Mouse (Mus musculus): ENCODE results near the gene Ccdc78. TPM values are rescaled to one million over a fixed set of nuclear protein-coding genes. Genes with fewer than 3 reads are reported as not detected.

Gene Ccdc78
- polyA plus RNA-seq, 1 experiment from 2014 or later = 0.24 TPM

DNA sequence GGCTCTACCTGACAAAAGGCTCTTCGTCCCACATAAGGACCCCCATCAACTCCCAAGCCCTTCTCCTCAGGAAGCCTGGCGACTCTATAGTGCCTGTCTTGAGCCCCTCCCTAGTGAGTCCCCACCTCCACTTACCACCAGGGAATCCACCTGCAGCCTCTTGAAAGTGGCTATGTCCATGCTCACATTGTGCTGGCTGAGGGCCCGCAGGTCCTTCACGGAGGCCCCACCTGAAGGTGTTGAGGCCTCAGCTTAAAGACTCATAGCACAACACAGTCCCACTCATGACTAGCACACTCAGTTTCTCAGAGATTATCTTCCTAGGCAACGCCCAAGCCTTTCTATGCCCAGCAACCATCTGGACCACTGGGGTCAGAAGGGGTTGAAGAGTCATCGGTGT is 37.1 kb upstream of the Ccdc78 start:
- no peak for DNase-seq (ENCODE audit: low spot score)
- Histone ChIP-seq H3K4me1 (replicated peaks; ENCODE audit: control insufficient read depth, insufficient read depth) (no peaks in the 10 kb centered on the region), H3K9me3 (ENCODE audit: control insufficient read depth, low read length) (no peaks in the 10 kb centered on the region), H3K27me3 (ENCODE audit: control insufficient read depth, insufficient read depth, low read length) (no peaks in the 10 kb centered on the region), H3K36me3 (ENCODE audit: control insufficient read depth, insufficient read depth, low read length) (no peaks in the 10 kb centered on the region), H3K4me3 (ENCODE audit: low read depth, low read length) (no peak overlapping the region), H3K4me2 (replicated peaks; ENCODE audit: low read depth) (no peak overlapping the region), H3K27ac (replicated peaks) (no peak overlapping the region), H3K9ac (ENCODE audit: low read length) (no peak overlapping the region)
- no peak for TF ChIP-seq CTCF (IDR thresholded peaks at IDR 0.05; ENCODE audit: low read depth)
- no peak for TF ChIP-seq EP300 (optimal IDR thresholded peaks at IDR 0.05)
- 79% methylated on average over 6 of the region's 6 CpGs for WGBS
- ATAC-seq (ENCODE audit: low FRiP score, low TSS enrichment) = no peak

GRCm38 (mm10) chr17:25751446-25751845 is 34.9 kb upstream of the Ccdc78 start:
- no peak for ATAC-seq (ENCODE audit: low FRiP score, low TSS enrichment)
- Histone ChIP-seq H3K27ac (replicated peaks) (no peak overlapping the region), H3K9me3 (ENCODE audit: control insufficient read depth, low read length) (no peaks in the 10 kb centered on the region), H3K27me3 (ENCODE audit: control insufficient read depth, insufficient read depth, low read length) (no peaks in the 10 kb centered on the region), H3K4me3 (ENCODE audit: low read depth, low read length) (no peak overlapping the region), H3K9ac (ENCODE audit: low read length) (no peak overlapping the region), H3K4me2 (replicated peaks; ENCODE audit: low read depth) (no peak overlapping the region), H3K4me1 (replicated peaks; ENCODE audit: control insufficient read depth, insufficient read depth) (no peaks in the 10 kb centered on the region), H3K36me3 (ENCODE audit: control insufficient read depth, insufficient read depth, low read length) (no peaks in the 10 kb centered on the region)
- peak; percentile 52 for DNase-seq (ENCODE audit: low spot score)
- TF ChIP-seq CTCF (IDR thresholded peaks at IDR 0.05; ENCODE audit: low read depth) (no peak), EP300 (optimal IDR thresholded peaks at IDR 0.05) (no peak)
- WGBS = 19% methylated on average over 5 of the region's 5 CpGs

DNA sequence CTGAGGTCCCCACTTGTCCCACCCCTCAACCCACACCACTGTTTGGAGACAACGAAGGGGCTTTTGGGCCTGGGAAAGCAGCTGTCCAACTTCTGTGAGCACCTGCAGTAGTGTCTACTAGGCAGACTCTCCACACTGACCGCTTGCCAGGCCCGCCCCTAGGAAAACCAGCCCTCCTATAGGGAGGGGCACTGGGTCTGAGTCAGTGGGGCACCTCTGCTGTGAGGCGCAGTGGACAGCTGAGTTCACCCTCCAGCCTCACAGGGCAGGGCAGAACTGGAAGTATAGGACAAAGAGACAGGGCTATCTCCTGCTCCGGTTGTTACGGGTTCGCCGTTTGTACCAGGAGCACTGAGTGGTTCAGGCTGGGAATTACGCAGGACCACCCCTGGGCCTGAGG is 32.1 kb upstream of the Ccdc78 start, which contains the start of gene Msln:
Gene Msln, minus strand, starts transcription at position 138 of the 400 bp plus-strand sequence.
- ATAC-seq (ENCODE audit: low FRiP score, low TSS enrichment) (peak; percentile 75), DNase-seq (ENCODE audit: low spot score) (peak; percentile 61)
- Histone ChIP-seq H3K9me3 (ENCODE audit: control insufficient read depth, low read length) (no peaks in the 10 kb centered on the region), H3K36me3 (ENCODE audit: control insufficient read depth, insufficient read depth, low read length) (no peaks in the 10 kb centered on the region), H3K9ac (ENCODE audit: low read length) (no peak within 1 kb of the TSS), H3K4me3 (ENCODE audit: low read depth, low read length) (no peak within 1 kb of the TSS), H3K27me3 (ENCODE audit: control insufficient read depth, insufficient read depth, low read length) (no peaks in the 10 kb centered on the region), H3K4me2 (replicated peaks; ENCODE audit: low read depth) (no peak within 1 kb of the TSS), H3K27ac (replicated peaks) (no peak within 1 kb of the TSS), H3K4me1 (replicated peaks; ENCODE audit: control insufficient read depth, insufficient read depth) (no peaks in the 10 kb centered on the region)
- no peak for TF ChIP-seq CTCF (IDR thresholded peaks at IDR 0.05; ENCODE audit: low read depth)
- no peak for TF ChIP-seq EP300 (optimal IDR thresholded peaks at IDR 0.05)
- 65% methylated on average over 9 of the region's 9 CpGs for WGBS

DNA sequence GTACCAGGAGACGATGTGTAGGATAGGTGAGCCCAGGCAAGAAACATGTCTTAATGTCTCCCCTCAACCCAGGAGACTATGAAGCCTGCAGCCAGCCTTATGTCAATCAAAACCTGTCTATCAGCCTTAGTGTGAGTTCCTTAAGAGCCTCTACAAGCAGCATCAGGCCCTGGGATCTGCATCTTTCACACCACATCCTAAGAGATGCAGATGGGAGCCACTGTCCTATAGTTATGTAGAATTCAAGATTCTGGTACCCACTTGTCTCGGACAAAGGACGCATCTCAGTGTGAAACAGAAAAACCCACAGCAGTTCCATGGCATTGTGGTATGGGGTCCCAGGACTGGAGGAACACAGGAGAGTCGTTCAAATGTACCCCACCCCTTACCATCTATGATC is 31.3 kb upstream of the Ccdc78 start:
- ATAC-seq (ENCODE audit: low FRiP score, low TSS enrichment) = no peak
- Histone ChIP-seq H3K4me2 (replicated peaks; ENCODE audit: low read depth) (no peak overlapping the region), H3K4me3 (ENCODE audit: low read depth, low read length) (no peak overlapping the region), H3K4me1 (replicated peaks; ENCODE audit: control insufficient read depth, insufficient read depth) (no peaks in the 10 kb centered on the region), H3K36me3 (ENCODE audit: control insufficient read depth, insufficient read depth, low read length) (no peaks in the 10 kb centered on the region), H3K9me3 (ENCODE audit: control insufficient read depth, low read length) (no peaks in the 10 kb centered on the region), H3K27me3 (ENCODE audit: control insufficient read depth, insufficient read depth, low read length) (no peaks in the 10 kb centered on the region), H3K9ac (ENCODE audit: low read length) (no peak overlapping the region), H3K27ac (replicated peaks) (no peak overlapping the region)
- TF ChIP-seq CTCF (IDR thresholded peaks at IDR 0.05; ENCODE audit: low read depth) (no peak), EP300 (optimal IDR thresholded peaks at IDR 0.05) (no peak)
- DNase-seq (ENCODE audit: low spot score) = no peak
- 72% methylated on average over 4 of the region's 4 CpGs for WGBS

DNA sequence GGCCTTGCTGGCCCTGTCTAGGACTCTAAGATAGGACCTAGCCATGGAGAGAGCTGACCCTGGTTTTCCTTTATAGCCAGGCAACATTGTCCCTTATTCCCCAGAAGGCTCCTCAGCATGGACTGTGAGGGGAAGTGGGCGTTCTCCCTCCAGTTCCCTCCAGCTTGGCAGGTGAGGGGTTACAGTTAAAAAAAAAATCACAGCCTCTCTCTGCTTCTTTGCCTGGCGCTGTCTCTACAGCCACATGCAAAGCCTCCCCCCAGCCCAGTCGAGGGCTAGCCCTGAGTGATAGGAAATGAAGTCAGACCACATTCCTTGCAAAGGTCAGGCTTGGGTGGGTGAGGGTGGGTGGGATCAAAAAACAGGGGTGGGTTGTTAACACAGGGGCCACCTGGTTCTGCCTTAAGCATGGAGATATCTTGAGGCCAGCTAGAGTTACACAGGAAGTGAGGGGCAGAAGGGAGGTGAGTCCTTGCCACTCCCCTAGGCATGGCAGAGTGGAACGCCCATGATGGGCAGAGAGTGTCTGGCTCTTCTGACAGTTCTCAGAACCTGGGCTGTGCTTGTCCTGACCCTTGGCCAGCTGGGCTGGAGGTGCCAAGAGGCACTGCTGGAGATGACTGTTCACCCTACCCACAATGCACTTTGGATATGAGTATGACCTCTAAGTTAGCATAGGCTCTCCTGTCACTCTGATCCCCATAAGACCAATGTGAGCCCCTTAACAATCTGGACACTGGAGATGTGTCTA is 30.6 kb upstream of the Ccdc78 start:
- H3K9ac ChIP-seq (ENCODE audit: low read length) = no peak overlapping the region
- no peaks in the 10 kb centered on the region for H3K27me3 ChIP-seq (ENCODE audit: control insufficient read depth, insufficient read depth, low read length)

More for the DNA sequence above, 30.6 kb upstream of the Ccdc78 start:
- WGBS = 19% methylated on average over 4 of the region's 4 CpGs
- H3K4me3 ChIP-seq (ENCODE audit: low read depth, low read length) = no peak overlapping the region
- ATAC-seq (ENCODE audit: low FRiP score, low TSS enrichment) = peak; percentile 46
- no peaks in the 10 kb centered on the region for H3K4me1 ChIP-seq (replicated peaks; ENCODE audit: control insufficient read depth, insufficient read depth)
- H3K9me3 ChIP-seq (ENCODE audit: control insufficient read depth, low read length) = no peaks in the 10 kb centered on the region
- H3K4me2 ChIP-seq (replicated peaks; ENCODE audit: low read depth) = no peak overlapping the region
- no peak for TF ChIP-seq CTCF (IDR thresholded peaks at IDR 0.05; ENCODE audit: low read depth)
- no peak for TF ChIP-seq EP300 (optimal IDR thresholded peaks at IDR 0.05)
- DNase-seq (ENCODE audit: low spot score) = peak; percentile 39
- no peak overlapping the region for H3K27ac ChIP-seq (replicated peaks)
- no peaks in the 10 kb centered on the region for H3K36me3 ChIP-seq (ENCODE audit: control insufficient read depth, insufficient read depth, low read length)
